Mouse (Mus musculus): ENCODE results near the gene Cd163l1. TPM values are rescaled to one million over a fixed set of nuclear protein-coding genes. Genes with fewer than 3 reads are reported as not detected.

Gene Cd163l1
- polyA plus RNA-seq, 1 experiment: not detected

DNA sequence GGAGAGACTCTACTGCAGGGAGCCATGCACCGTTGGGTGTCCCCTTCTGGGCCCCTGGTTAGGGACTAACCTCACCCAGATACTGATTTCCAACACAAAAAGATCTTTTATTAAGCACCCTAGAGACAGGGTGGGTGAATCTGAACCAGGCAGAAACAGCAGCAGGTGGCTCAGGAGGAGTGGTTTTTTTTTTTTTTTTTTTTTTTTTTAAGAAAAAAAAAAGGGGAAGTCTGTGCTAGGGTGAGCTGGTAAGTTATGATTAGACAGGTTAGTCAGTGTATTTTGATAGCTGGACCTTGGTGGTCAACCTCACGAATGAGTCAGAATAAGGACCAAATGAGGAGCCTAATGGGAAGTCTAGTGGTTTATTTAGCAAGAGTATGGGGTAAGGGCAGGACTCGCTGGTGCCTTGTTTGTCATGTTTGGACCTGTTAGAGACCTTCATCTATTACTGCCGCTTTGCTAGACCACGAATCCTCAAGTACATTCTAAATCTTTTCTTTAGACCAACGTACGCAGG, 35.8 kb downstream of the Cd163l1 start:
- Histone ChIP-seq H3K79me2 (ENCODE audit: control insufficient read depth, insufficient read depth) (no peaks in the 10 kb centered on the region), H3K79me3 (ENCODE audit: low read depth) (no peaks in the 10 kb centered on the region), H3ac (ENCODE audit: control insufficient read depth, insufficient read length, low read depth) (no peak overlapping the region), H3K27me3 (ENCODE audit: control insufficient read depth, insufficient read depth, insufficient read length) (no peaks in the 10 kb centered on the region), H3K4me3 (ENCODE audit: insufficient read depth, poor library complexity, severe bottlenecking) (no peak overlapping the region), H3K36me3 (ENCODE audit: control insufficient read depth, insufficient read depth) (no peaks in the 10 kb centered on the region)
- no peak for TF ChIP-seq MAX (IDR thresholded peaks at IDR 0.05)
- peak; percentile 41 for TF ChIP-seq MYOD1 (IDR thresholded peaks at IDR 0.05; ENCODE audit: control insufficient read depth, insufficient read length, low read depth)
- TF ChIP-seq CEBPB (IDR thresholded peaks at IDR 0.05; ENCODE audit: low read depth): peak; percentile 49

Other genes starting within 250 kb of the Cd163l1 start
- 0.08 TPM for gene 6430531B16Rik, start 239.5 kb upstream of the Cd163l1 start, polyA plus RNA-seq (2012; fragmentation: generic; extraction: Trizol)
- gene Adam8, start 225.7 kb upstream of the Cd163l1 start, polyA plus RNA-seq (2012; fragmentation: generic; extraction: Trizol): 3.7 TPM
- 55.8 TPM for gene Zfp511, start 181.9 kb upstream of the Cd163l1 start, polyA plus RNA-seq (2012; fragmentation: generic; extraction: Trizol)
- 31.7 TPM for gene Tubgcp2, start 181.6 kb upstream of the Cd163l1 start, polyA plus RNA-seq (2012; fragmentation: generic; extraction: Trizol)
- 0.01 TPM for gene Msx3, start 169.2 kb upstream of the Cd163l1 start, polyA plus RNA-seq (2012; fragmentation: generic; extraction: Trizol)
- not detected for gene Caly, start 135.7 kb upstream of the Cd163l1 start, polyA plus RNA-seq (2012; fragmentation: generic; extraction: Trizol)
- gene Prap1, start 124.9 kb upstream of the Cd163l1 start, polyA plus RNA-seq (2012; fragmentation: generic; extraction: Trizol): not detected
- 21.5 TPM for gene Fuom, start 115.8 kb upstream of the Cd163l1 start, polyA plus RNA-seq (2012; fragmentation: generic; extraction: Trizol)
- gene Paox, start 102.5 kb upstream of the Cd163l1 start, polyA plus RNA-seq (2012; fragmentation: generic; extraction: Trizol): 10.1 TPM
- gene Echs1, start 101.8 kb upstream of the Cd163l1 start, polyA plus RNA-seq (2012; fragmentation: generic; extraction: Trizol): 149 TPM
- 16.9 TPM for gene Mtg1, start 80.7 kb upstream of the Cd163l1 start, polyA plus RNA-seq (2012; fragmentation: generic; extraction: Trizol)
- not detected for gene Sprn, start 63.4 kb upstream of the Cd163l1 start, polyA plus RNA-seq (2012; fragmentation: generic; extraction: Trizol)
- gene Olfr522, start 53.5 kb upstream of the Cd163l1 start, polyA plus RNA-seq (2012; fragmentation: generic; extraction: Trizol): not detected
- not detected for gene Olfr523, start 45.0 kb upstream of the Cd163l1 start, polyA plus RNA-seq (2012; fragmentation: generic; extraction: Trizol)
- not detected for gene Olfr524, start 12.3 kb upstream of the Cd163l1 start, polyA plus RNA-seq (2012; fragmentation: generic; extraction: Trizol)
- gene 5830411N06Rik, start 29.0 kb downstream of the Cd163l1 start, polyA plus RNA-seq (2012; fragmentation: generic; extraction: Trizol): not detected
- gene Olfr525, start 102.6 kb downstream of the Cd163l1 start, polyA plus RNA-seq (2012; fragmentation: generic; extraction: Trizol): not detected
- gene Olfr527, start 115.8 kb downstream of the Cd163l1 start, polyA plus RNA-seq (2012; fragmentation: generic; extraction: Trizol): not detected
- gene Olfr60, start 143.4 kb downstream of the Cd163l1 start, polyA plus RNA-seq (2012; fragmentation: generic; extraction: Trizol): not detected
- gene Olfr530, start 158.1 kb downstream of the Cd163l1 start, polyA plus RNA-seq (2012; fragmentation: generic; extraction: Trizol): not detected
- gene Olfr531, start 184.7 kb downstream of the Cd163l1 start, polyA plus RNA-seq (2012; fragmentation: generic; extraction: Trizol): not detected
- gene Olfr532, start 203.4 kb downstream of the Cd163l1 start, polyA plus RNA-seq (2012; fragmentation: generic; extraction: Trizol): not detected
- gene Olfr533, start 245.1 kb downstream of the Cd163l1 start, polyA plus RNA-seq (2012; fragmentation: generic; extraction: Trizol): not detected

Measured in C2C12 (cell line).